Mouse (Mus musculus) brown adipose tissue, adult 24 weeks (tissue): ENCODE data around the gene Gpr119. TPM values are rescaled to one million over a fixed set of nuclear protein-coding genes. Genes with fewer than 3 reads are reported as not detected.

Experiments
- H3K27ac ChIP-seq: fragments of 200-500 bp; replicated peaks from 2 replicates; pipeline ENCODE4 v1.5.1; 2012; ENCODE audit warnings: low read depth, mild to moderate bottlenecking, low read length
- H3K4me1 ChIP-seq: fragments of 200-500 bp; 2 replicates; pipeline ENCODE4 v1.6.1; 2012; ENCODE audit warnings: low read length, mixed read lengths; ENCODE audit not compliant: control insufficient read depth, insufficient read depth, insufficient read length
- H3K4me3 ChIP-seq: fragments of 200-500 bp; 2 replicates; pipeline ENCODE4 v1.5.1; 2012; ENCODE audit warnings: low read depth, mild to moderate bottlenecking, low read length, moderate library complexity; ENCODE audit not compliant: insufficient read depth
- polyA plus RNA-seq: library from polyadenylated mRNA; stranded (reverse); fragments of >200 nt; gene quantifications from 2 replicates; pipeline ENCODE4 v1.2.4, GENCODE M21; 2012; ENCODE audit not compliant: missing spikeins, insufficient read depth, insufficient read length

Gene Gpr119
- not detected in 2 replicates for polyA plus RNA-seq

DNA sequence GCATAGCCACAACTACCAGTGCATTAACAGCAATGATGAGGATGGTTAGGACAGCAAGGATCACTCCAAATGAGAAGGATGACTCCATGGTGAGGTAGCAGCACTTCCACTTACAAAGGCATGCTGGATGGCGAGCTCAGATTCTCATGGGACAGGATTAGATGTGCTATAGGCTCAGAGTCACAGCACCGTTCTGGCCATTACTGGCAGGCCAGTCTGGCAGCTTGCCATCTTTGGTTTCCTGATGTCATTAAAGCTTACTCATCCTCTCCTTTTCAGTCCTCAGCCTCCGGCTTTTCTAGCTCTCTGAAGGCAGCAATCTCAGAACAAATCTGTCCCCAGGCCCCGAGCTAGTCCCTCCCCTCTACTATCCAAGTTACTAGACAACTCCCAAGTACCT, at the start of gene Gpr119:
Gene Gpr119, minus strand, starts transcription at position 308 of the 400 bp plus-strand sequence.
- Histone ChIP-seq H3K27ac (no peak within 1 kb of the TSS), H3K4me3 (no peak within 1 kb of the TSS), H3K4me1 (no peaks in the 10 kb centered on the region)

DNA sequence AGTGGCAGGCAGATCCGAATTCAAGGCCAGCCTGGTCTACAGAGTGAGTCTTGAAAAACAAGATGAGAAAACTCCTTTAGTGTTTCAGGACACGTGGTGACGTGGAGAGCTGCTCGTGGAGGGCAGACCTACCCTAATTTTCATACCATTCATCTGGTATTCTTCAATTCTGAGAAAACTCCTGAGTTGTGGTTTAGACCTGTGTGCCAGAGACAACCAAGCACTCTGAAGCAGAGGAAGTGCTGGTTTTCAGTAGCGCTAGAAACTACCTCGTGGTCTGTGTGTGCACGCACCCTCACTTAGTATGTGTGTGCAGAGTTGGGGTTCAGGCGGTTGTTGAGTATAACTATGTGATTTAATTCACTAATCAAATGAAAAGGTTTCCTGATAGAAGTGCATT, 38.6 kb upstream of the Gpr119 start:
- Histone ChIP-seq H3K4me3 (no peak overlapping the region), H3K27ac (no peak overlapping the region), H3K4me1 (no peaks in the 10 kb centered on the region)

DNA sequence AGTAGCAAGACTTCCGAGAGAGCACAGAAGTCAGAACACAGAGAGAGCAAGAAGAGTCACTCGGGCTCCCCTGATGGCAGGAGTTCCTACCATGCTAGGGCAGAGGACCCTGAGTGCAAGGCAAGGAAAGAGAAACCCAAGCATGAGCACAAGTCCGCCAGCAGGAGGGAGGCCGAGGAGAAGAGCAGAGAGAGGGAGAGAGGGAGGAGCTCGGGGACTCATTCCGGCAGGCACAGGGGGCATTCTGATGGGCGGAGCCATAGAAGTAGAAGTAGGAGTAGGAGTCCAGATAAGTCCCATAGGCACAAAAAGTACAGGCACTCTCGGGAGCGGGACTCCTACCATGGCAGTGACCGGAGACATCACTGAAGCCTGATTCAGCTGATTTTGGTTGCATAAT, 35.4 kb upstream of the Gpr119 start:
- no peak overlapping the region for H3K27ac ChIP-seq
- no peak overlapping the region for H3K4me3 ChIP-seq

DNA sequence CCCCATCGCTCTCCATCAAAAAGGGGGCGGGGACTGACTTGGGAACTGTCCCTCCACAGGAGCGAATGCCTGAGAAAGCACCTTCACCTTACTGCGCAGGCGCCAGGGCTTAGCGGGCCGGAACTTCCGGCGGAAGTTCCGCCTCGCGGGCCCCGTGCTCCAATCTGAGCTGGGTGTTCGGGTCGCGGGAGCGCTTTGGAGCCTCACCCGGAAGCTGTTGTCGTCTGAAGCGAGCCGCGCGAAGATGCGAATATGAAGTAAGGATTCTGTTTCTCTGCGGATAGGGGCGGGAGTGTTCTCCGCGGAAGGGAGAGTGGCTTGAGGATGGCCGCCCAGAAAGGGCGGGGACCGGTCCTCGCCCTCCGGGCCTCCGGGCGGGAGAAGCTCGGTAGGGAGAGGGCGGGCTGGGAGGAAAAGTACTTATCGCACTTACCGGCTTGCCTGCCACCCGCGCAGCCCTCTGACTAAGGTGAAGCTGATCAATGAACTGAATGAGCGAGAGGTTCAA, 20.6 kb upstream of the Gpr119 start, which contains the start of gene Rbmx2:
Gene Rbmx2, plus strand, starts transcription at position 141 of the 508 bp plus-strand sequence.
- no peaks in the 10 kb centered on the region for H3K4me1 ChIP-seq
- no peak within 1 kb of the TSS for H3K27ac ChIP-seq
- peak within 1 kb of the TSS; percentile 91 for H3K4me3 ChIP-seq

More for the DNA sequence above, 35.4 kb upstream of the Gpr119 start:
- no peaks in the 10 kb centered on the region for H3K4me1 ChIP-seq

DNA sequence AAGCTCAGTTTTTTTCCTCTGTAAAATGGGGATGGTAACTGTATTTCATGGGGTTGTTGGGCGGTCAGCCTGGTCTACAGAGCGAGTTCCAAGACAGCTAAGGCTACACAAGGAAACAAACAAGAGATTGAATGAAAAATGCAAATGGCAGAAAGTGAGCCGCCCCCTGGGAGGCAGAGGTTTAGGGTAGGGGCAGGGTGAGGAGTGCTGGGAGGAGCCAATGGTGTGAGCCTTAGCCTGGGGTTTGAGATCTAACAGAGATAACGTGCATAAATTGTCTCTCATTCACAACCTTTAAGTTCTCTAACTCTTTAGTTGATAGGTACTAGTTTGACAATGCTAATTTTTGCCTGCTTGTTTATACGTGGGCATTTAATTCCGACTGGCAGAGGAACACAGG, 20.2 kb upstream of the Gpr119 start:
- H3K4me3 ChIP-seq, result peak overlapping the region; percentile 91
- no peaks in the 10 kb centered on the region for H3K4me1 ChIP-seq
- no peak overlapping the region for H3K27ac ChIP-seq

DNA sequence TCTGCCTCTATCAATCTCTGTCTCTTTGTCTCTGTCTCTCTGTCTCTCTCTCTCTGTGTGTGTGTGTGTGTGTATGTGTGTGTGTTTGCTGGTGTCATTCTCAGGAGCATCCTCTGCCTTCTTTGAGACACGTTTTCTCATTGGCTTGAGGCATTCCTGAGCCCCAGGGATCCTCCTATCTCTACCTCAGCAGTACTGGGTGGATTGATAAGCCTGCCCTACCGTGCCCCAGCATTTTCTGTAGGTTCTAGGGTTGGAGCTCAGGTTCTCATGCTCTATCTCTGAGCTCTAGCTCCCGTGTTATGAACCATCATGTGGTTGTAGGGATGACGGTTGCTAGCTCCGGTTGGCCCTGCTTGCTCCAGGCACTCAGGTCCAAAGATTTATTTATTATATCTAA, 9.6 kb upstream of the Gpr119 start:
- H3K4me3 ChIP-seq, result no peak overlapping the region

DNA sequence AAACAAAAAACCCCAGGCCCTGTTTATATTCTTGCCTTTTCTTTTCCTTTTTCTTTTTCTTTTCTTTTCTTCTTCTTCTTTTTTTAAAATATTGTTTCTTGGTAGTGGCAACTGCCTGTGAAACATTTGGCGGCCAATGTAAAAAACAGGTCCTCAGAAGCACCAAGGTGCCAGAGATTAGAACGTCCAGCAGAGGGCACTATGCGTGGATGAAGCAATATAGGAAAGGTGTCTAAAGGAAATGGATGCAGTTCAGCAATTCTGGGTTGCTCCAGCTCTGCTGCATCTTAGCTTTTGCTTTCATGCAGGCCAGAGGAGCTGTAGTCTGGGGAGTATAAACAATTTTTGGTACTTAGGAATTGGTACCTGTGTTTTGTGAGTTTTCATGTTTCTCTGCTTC, 9.2 kb upstream of the Gpr119 start:
- Histone ChIP-seq H3K4me1 (no peaks in the 10 kb centered on the region), H3K4me3 (no peak overlapping the region), H3K27ac (no peak overlapping the region)

More for the DNA sequence above, 9.6 kb upstream of the Gpr119 start:
- Histone ChIP-seq H3K4me1 (no peaks in the 10 kb centered on the region), H3K27ac (no peak overlapping the region)

- no peak overlapping the region for H3K27ac ChIP-seq
- H3K4me3 ChIP-seq, result no peak overlapping the region
- H3K4me1 ChIP-seq, result no peaks in the 10 kb centered on the region
These were observed 2.6 kb downstream of the Gpr119 start for GRCm38 (mm10) chrX:48671714-48672113.

DNA sequence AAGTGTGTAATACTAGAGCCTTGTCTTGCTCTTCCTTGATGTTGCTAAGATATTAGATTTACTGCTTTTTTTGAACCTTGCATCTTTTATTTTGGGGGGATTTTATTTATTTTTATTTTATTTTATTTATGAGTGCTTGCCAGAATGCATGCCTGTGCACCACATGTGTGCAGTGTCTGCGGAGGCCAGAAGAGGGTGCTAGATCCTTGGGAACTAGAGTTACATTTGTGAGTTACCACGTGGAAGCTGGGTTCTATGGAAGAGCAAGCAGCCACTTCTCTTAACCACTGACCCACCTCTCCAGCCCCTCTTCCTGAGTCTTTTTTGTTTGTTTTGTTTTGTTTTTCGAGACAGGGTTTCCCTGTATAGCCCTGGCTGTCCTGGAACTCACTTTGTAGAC, 4.7 kb downstream of the Gpr119 start:
- H3K4me3 ChIP-seq, result no peak overlapping the region
- no peaks in the 10 kb centered on the region for H3K4me1 ChIP-seq
- no peak overlapping the region for H3K27ac ChIP-seq

- Histone ChIP-seq H3K4me3 (no peak overlapping the region), H3K27ac (no peak overlapping the region), H3K4me1 (no peaks in the 10 kb centered on the region)
These were observed 7.5 kb downstream of the Gpr119 start for GRCm38 (mm10) chrX:48666807-48667206.

DNA sequence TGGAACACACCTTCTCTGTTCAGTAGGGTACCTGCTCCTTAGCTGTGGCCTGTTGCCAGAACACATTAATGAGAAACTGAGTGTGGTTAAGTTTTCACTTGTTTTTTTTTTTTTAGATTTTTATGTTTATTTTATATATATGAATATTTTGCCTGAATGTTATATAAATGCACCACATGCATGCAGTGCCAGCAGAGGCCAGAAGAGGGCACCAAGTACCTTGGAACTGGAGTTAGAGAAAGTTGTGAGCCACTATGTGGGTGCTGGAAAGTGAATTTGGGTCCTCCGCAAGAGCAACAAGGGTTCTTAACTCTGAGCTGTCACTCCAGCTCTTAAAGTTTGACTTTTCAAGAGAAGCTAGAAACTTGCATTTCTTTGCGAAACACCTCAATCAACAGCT, 30.2 kb downstream of the Gpr119 start:
- no peak overlapping the region for H3K27ac ChIP-seq
- no peak overlapping the region for H3K4me3 ChIP-seq
- no peaks in the 10 kb centered on the region for H3K4me1 ChIP-seq

- Histone ChIP-seq H3K4me3 (no peak overlapping the region), H3K27ac (no peak overlapping the region), H3K4me1 (no peaks in the 10 kb centered on the region)
These were observed 37.2 kb downstream of the Gpr119 start for GRCm38 (mm10) chrX:48637032-48637431.

DNA sequence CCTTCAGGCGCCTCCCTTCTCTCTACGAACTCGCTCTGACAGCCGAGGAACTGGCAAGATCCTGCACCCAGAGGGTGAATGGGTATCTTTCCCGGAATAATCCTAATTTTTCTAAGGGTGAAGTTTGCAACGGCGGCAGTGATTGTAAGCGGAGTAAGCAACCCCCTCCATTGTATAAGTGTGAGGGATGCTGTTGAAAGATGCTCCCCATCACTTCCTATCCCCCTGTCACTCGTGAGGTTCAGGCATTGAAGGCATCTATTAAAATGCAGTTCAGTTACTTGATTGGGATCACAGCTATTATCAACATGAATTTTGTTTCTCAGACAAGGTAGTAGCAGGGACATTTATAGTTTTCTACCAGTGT, 50.2 kb downstream of the Gpr119 start:
- Histone ChIP-seq H3K4me3 (peak overlapping the region; percentile 94), H3K4me1 (no peaks in the 10 kb centered on the region), H3K27ac (no peak overlapping the region)

DNA sequence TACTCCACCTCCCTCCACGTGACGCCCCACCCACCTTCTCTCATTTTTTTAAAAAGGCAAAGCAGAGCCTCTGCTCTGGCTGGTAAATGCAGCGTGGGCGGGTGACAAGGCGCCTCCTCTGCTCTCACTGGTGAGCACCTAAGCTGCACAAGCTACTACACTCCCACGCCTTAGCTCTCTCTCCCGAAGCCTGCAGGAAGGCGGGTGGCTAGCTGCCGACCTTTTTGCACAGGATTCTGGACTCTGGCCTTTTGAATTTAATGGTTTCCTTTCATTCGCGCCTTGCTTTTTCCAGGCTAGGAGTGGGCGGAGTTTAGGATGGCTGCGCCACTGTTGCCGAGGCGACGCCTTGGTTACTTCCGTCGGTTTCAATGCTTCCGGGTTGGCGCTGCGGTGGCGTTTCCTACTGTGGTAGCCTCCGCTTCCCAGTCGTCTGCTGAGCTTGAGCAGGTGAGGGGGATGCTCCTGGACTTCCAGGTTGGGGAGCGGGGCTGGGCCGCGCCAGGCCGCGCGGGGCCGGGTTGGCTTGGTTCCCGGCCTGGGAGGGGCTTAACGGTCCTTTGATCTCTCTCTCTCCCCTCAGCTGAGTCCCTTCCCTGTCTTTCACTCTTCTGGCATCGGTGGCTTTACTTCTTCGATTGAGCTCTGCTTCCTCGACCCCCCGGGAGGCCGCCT, 50.8 kb downstream of the Gpr119 start, which contains the start of gene Slc25a14:
Gene Slc25a14, plus strand, starts transcription at position 35 of the 675 bp plus-strand sequence.
- H3K27ac ChIP-seq, result no peak within 1 kb of the TSS
- H3K4me1 ChIP-seq, result no peaks in the 10 kb centered on the region
- peak within 1 kb of the TSS; percentile 94 for H3K4me3 ChIP-seq

- no peak overlapping the region for H3K27ac ChIP-seq
- H3K4me3 ChIP-seq, result peak overlapping the region; percentile 94
- no peaks in the 10 kb centered on the region for H3K4me1 ChIP-seq
These were observed 51.3 kb downstream of the Gpr119 start for GRCm38 (mm10) chrX:48623049-48623378.
